Comparison of ENCODE assay signal across 17 mouse cellular contexts in the genomic region with DNA sequence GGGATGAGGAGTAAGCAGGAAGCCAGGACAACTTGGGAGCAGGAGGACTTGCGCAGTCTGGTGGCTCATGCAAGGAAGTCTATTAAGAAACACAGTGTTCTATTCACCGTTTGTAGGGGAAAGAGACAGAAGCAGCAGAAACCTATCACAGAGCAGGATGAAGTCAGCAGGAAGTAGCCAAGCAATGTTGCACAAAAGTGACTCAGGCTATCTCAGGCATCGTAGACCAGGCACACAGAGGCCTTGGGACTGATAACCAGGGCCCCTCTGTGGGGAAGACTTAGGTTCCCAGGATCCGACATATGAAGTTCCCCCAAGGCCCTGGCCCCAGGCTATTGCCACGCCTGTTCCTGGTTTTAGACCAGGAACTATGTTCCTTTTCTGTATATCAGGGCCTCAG. TPM values are rescaled to one million over a fixed set of nuclear protein-coding genes. Genes with fewer than 3 reads are reported as not detected.
A peak's percentile ranks its signal among the peaks of the same experiment; 100 is the strongest.
DNase-seq lines count a peak whose midpoint lies in the region; ATAC-seq and TF ChIP-seq lines count a peak whose summit lies in the region.
"Had no signal": no experiment of that assay in that cellular context is flagged by ENCODE, and none has a peak within 500 bp of the region (broad histone marks: within the 10 kb centered on the region; RNA-seq: fewer than 3 reads in every experiment).

No protein-coding gene starts in this region.

- WGBS in liver, embryonic 12.5 days (ENCODE audit: insufficient replicate concordance), result 28% methylated on average over 5 of the region's 5 CpGs
- WGBS in liver, embryonic 14.5 days (ENCODE audit: insufficient replicate concordance), result 20% methylated on average over 5 of the region's 5 CpGs

- ATAC-seq in liver, embryonic 12.5 days, result no peak; the same call in 1 of the 2 replicates
- ATAC-seq in common myeloid progenitor, adult 5-6 weeks (replicated peaks; ENCODE audit: low read depth, poor library complexity, severe bottlenecking), result peak; percentile 45
- 0 out of 2 replicates have a peak, but pooled peaks have one; percentile 26 for ATAC-seq in liver, embryonic 14.5 days (ENCODE audit: insufficient read depth)
- ATAC-seq in neutrophil, adult 5-6 weeks (ENCODE audit: extremely low read depth, insufficient number of reproducible peaks, low FRiP score, poor library complexity, severe bottlenecking), result peak; percentile 63
- ATAC-seq: midbrain, embryonic 16.5 days had no signal

- no peak overlapping the region for H3K27ac ChIP-seq in liver, embryonic 12.5 days
- H3K27ac ChIP-seq in liver, embryonic 14.5 days, result no peak overlapping the region
- H3K27ac ChIP-seq: embryonic facial prominence, embryonic 13.5 days; hindbrain, embryonic 15.5 days; neural tube, embryonic 12.5 days had no signal

- H3K36me3 ChIP-seq in liver, embryonic 12.5 days, result no peaks in the 10 kb centered on the region
- no peaks in the 10 kb centered on the region for H3K36me3 ChIP-seq in liver, embryonic 14.5 days (replicated peaks; ENCODE audit: control insufficient read depth, insufficient read depth, low read depth)
- H3K36me3 ChIP-seq: embryonic facial prominence, embryonic 13.5 days; hindbrain, embryonic 15.5 days; neural tube, embryonic 12.5 days had no signal

- TF ChIP-seq CTCF in liver, embryonic 14.5 days (IDR thresholded peaks at IDR 0.05; ENCODE audit: low read depth), result no peak

- no peak overlapping the region for H3K4me3 ChIP-seq in liver, embryonic 12.5 days
- no peak overlapping the region for H3K4me3 ChIP-seq in liver, embryonic 14.5 days (ENCODE audit: insufficient read depth in 1 of 2, low read depth in 2 of 2, low read length in 2 of 2)
- H3K4me3 ChIP-seq: embryonic facial prominence, embryonic 13.5 days; hindbrain, embryonic 15.5 days; neural tube, embryonic 12.5 days had no signal

- no peak overlapping the region for H3K9ac ChIP-seq in liver, embryonic 12.5 days
- H3K9ac ChIP-seq in liver, embryonic 14.5 days (replicated peaks), result no peak overlapping the region
- H3K9ac ChIP-seq: embryonic facial prominence, embryonic 13.5 days; hindbrain, embryonic 15.5 days; neural tube, embryonic 12.5 days had no signal

- peaks cover 7% of the 10 kb centered on the region; the same call in 1 of the 2 replicates for H3K9me3 ChIP-seq in liver, embryonic 12.5 days (replicated peaks)
- H3K9me3 ChIP-seq in liver, embryonic 14.5 days (ENCODE audit: control insufficient read depth, low read length), result no peaks in the 10 kb centered on the region
- H3K9me3 ChIP-seq: embryonic facial prominence, embryonic 13.5 days; hindbrain, embryonic 15.5 days; neural tube, embryonic 12.5 days had no signal

- TF ChIP-seq EP300 in liver, embryonic 14.5 days (IDR thresholded peaks at IDR 0.05; ENCODE audit: low read depth), result no peak

- no peaks in the 10 kb centered on the region for H3K27me3 ChIP-seq in liver, embryonic 12.5 days (replicated peaks)
- no peaks in the 10 kb centered on the region for H3K27me3 ChIP-seq in liver, embryonic 14.5 days (ENCODE audit: control insufficient read depth, insufficient read depth, low read length)
- H3K27me3 ChIP-seq: embryonic facial prominence, embryonic 13.5 days; hindbrain, embryonic 15.5 days; neural tube, embryonic 12.5 days had no signal

- H3K4me2 ChIP-seq in liver, embryonic 12.5 days, result no peak overlapping the region
- H3K4me2 ChIP-seq in liver, embryonic 14.5 days (ENCODE audit: low read depth), result no peak overlapping the region
- H3K4me2 ChIP-seq: embryonic facial prominence, embryonic 13.5 days; hindbrain, embryonic 15.5 days; neural tube, embryonic 12.5 days had no signal

- DNase-seq in liver, result peak; percentile 12
- no peak for DNase-seq in liver, embryonic 14.5 days (ENCODE audit: low read depth in 3 of 3, low spot score in 3 of 3)
- no peak for DNase-seq in frontal cortex, adult 2 months (ENCODE audit: extremely low spot score in 1 of 2, low spot score in 1 of 2)
- no peak for DNase-seq in right cerebral cortex, adult 18-20 months
- no peak for DNase-seq in urinary bladder, postnatal 10 days (ENCODE audit: low spot score)
- DNase-seq: cerebellum, adult 18-20 months; kidney, adult 9 months; layer of hippocampus, postnatal 36 days; left cerebral cortex, postnatal 4 days; thymus, postnatal 14 days had no signal

- peaks cover 14% of the 10 kb centered on the region; the same call in 1 of the 2 replicates for H3K4me1 ChIP-seq in liver, embryonic 12.5 days
- H3K4me1 ChIP-seq in liver, embryonic 14.5 days (replicated peaks; ENCODE audit: control insufficient read depth in 2 of 2, insufficient read depth in 2 of 2, low read length in 1 of 2), result peaks cover 0 to 3% of the 10 kb centered on the region in 2 experiments; a peak in 2 of 4 replicates
- H3K4me1 ChIP-seq: embryonic facial prominence, embryonic 13.5 days; hindbrain, embryonic 15.5 days; neural tube, embryonic 12.5 days had no signal

RNA-seq across cellular contexts. Expression of a gene that starts 9.6 kb away (rescaled TPM):
- 3.3 and 3.5 TPM in 2 replicates for polyA plus RNA-seq in liver, embryonic 12.5 days (2016; fragmentation: Nextera tagmentation; extraction: Ambion mirVana)
- 7.7 and 14.3 TPM in 2 replicates for total RNA-seq in common myeloid progenitor, adult 5-6 weeks (2017)
- 0.87 and 2.2 TPM in 2 replicates for polyA plus RNA-seq in liver, embryonic 14.5 days (2012; rRNA removed)
- 2.9 and 3.1 TPM in 2 replicates for polyA plus RNA-seq in liver, embryonic 14.5 days (2014; fragmentation: Nextera tagmentation; extraction: Ambion mirVana)
- total RNA-seq in neutrophil, adult 5-6 weeks (2017), result 30.6 and 31.2 TPM in 2 replicates
- 17.3 and 18.6 TPM in 2 replicates for polyA plus RNA-seq in frontal cortex, adult 2 months (2012; rRNA removed)

RNA-seq across cellular contexts. Expression of a gene that starts 51.4 kb away (rescaled TPM):
- polyA plus RNA-seq in liver, embryonic 12.5 days (2016; fragmentation: Nextera tagmentation; extraction: Ambion mirVana), result 8.9 and 9.4 TPM in 2 replicates
- 4.5 and 6.4 TPM in 2 replicates for total RNA-seq in common myeloid progenitor, adult 5-6 weeks (2017)
- 2.0 and 2.5 TPM in 2 replicates for polyA plus RNA-seq in liver, embryonic 14.5 days (2012; rRNA removed)
- 2.9 and 3.0 TPM in 2 replicates for polyA plus RNA-seq in liver, embryonic 14.5 days (2014; fragmentation: Nextera tagmentation; extraction: Ambion mirVana)
- total RNA-seq in neutrophil, adult 5-6 weeks (2017), result 57.8 and 58.4 TPM in 2 replicates
- 15.2 and 16.9 TPM in 2 replicates for polyA plus RNA-seq in frontal cortex, adult 2 months (2012; rRNA removed)
